Mouse (Mus musculus) leukemia stem cell, adult 10-12 weeks (primary cell): Measurements from ENCODE around the gene Edem3. TPM values are rescaled to one million over a fixed set of nuclear protein-coding genes. Genes with fewer than 3 reads are reported as not detected.

Source experiments
- polyA plus RNA-seq: library from polyadenylated mRNA; stranded (reverse); fragments of >175 nt; gene quantifications from 2 replicates; pipeline ENCODE4 v1.2.3, GENCODE M21; 2012; ENCODE audit warnings: low replicate concordance

The Edem3 gene
- polyA plus RNA-seq, result 4.5 and 7.7 TPM in 2 replicates

GRCm38 (mm10) chr1:151754881-151755659, at the start of gene Edem3:
Edem3 (plus strand) TSS chr1:151755371.

Other genes starting within 250 kb of the Edem3 start
- 3.7 and 13.0 TPM in 2 replicates for gene Fam129a, start 184.2 kb upstream of the Edem3 start, polyA plus RNA-seq